Mouse (Mus musculus): Measurements from ENCODE around the gene Ddx58.

- TF ChIP-seq CTCF (IDR thresholded peaks at IDR 0.05; ENCODE audit: low read depth) (no peak), EP300 (IDR thresholded peaks at IDR 0.05; ENCODE audit: low read depth) (no peak)
These were observed 35.3 kb downstream of the Ddx58 start for GRCm38 (mm10) chr4:40204374-40204773.
